Mouse (Mus musculus) embryonic stem cell, embryonic (primary cell): ENCODE results near the gene Lbp.

ENCODE experiments used
- CTCF ChIA-PET, 4 experiments: fragments of 300-600 bp in 2 of 4; fragments of 350-600 bp in 2 of 4; sonication (Branson Sonifier 250); formaldehyde crosslinking; loops; one replicate each; lab custom pipeline; 2022; ENCODE audit warnings: inconsistent platforms in 2 of 4; lab: Charles Lee
- POLR2A ChIA-PET, 4 experiments: fragments of 300-600 bp in 2 of 4; fragments of 350-600 bp in 2 of 4; sonication (Branson Sonifier 250); formaldehyde crosslinking; loops; one replicate each; lab custom pipeline; 2022; ENCODE audit warnings: antibody characterized with exemption in 4 of 4, inconsistent platforms in 1 of 4; lab: Charles Lee

Gene Lbp

DNA sequence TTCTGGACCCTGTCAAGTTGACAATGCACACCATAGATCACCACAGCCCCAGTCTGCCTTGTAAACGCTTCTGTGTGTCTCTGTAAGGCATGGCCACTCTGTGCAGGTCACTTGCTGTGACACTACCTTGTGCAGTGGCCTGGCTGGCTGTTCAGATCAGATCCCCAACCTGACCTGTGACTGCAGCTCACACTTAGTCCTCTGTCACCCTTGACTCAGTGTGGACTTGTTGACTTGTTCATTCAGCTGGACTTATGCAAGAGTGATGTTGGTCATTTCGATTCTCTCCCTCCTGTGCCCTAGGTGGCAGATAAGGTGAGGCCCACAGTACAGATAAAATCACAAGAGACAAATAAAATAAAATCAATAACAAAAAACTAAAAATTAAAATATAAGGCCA lies 35.0 kb downstream of the Lbp start:
- ChIA-PET POLR2A (interaction anchor here in 1 of 4 experiments (0.8 to 3.6 kb wide), 3 partner anchors 8 to 305 kb away, joined by 3 to 16 read pairs (median 4); no protein-coding TSS in a partner anchor), CTCF (interaction anchor here in 2 of 4 experiments (1.3 to 3.0 kb wide), 5 partner anchors 17 to 595 kb away, joined by 3 to 17 read pairs (median 8); no protein-coding TSS in a partner anchor)

DNA sequence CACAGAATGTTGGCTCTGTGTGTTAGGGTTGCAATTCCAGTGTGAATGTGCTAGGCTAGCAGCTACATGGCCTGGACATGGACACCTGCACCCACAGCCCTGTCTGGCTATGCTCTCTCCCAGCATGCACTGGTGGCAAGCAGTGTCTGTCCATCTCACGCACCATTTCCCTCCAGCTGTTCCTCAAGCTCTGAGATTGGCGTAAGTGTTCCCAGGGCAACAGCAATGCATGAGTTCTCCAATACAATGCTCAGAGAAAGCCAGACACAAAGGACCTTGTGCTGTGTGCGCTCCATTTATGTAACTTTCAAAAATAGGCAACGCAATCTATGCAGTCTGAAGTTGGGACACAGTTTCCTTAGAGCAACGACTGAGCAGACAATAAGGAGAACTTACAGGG lies 37.2 kb downstream of the Lbp start:
- POLR2A ChIA-PET, result interaction anchor here in 2 of 4 experiments (0.8 to 2.8 kb wide), 4 partner anchors 9 to 1058 kb away, joined by 3 to 10 read pairs (median 6); no protein-coding TSS in a partner anchor
- CTCF ChIA-PET, result interaction anchor here (0.5 to 1.6 kb wide), 8 partner anchors 25 to 885 kb away, joined by 3 to 15 read pairs (median 4); no protein-coding TSS in a partner anchor

DNA sequence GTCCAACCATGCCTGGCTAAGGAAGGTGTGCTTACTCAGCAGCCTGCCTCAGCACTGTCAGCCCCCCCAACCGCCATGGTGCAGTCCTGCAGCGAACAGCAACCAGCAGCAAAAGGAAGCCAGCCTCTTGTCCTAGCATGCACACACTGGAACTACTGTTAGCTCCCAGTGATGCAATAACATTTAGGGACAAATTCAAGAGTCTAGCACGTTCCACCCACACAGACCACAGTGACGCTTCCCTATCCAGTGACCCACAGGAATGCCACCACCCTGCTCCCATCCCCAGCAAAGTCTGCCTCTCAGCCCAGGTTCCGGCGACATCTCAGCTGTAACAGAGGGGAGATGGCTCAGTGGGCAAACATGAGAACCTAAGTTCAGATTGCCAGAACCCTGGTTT lies 40.2 kb downstream of the Lbp start:
- CTCF ChIA-PET, result interaction anchor here in 3 of 4 experiments (0.6 to 4.9 kb wide), 4 partner anchors 10 to 216 kb away, joined by 3 to 36 read pairs (median 6); no protein-coding TSS in a partner anchor
- POLR2A ChIA-PET, result interaction anchor here in 3 of 4 experiments (0.9 to 1.7 kb wide), 5 partner anchors 9 to 284 kb away, joined by 3 to 4 read pairs (median 3); no protein-coding TSS in a partner anchor

DNA sequence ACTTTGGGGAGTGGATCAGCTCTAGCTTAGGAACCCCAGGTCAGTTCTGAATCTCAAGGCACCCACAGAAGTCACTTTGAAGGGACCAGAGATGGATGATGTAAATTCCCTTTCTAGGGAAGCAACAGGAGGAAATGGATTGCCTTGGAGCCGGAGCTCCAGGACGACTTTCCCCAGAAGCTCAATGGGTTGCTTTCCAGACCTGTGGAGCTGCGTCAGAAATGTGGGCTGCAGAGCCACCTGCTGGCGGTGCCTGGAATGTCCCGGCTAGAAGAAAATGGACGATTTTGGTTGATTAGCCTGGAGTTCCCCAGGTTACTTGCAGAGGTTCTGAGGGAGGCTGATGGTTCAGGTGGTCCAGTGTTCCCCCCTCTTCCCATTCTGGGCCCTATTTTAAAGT lies 41.6 kb downstream of the Lbp start:
- POLR2A ChIA-PET, result interaction anchor here in 3 of 4 experiments (0.6 to 3.6 kb wide), 13 partner anchors 8 to 286 kb away, joined by 3 to 24 read pairs (median 3); partner anchors contain the start of gene Snhg11 (in 1 of the 3)
- CTCF ChIA-PET, result interaction anchor here (0.5 to 4.9 kb wide), 40 partner anchors 9 to 868 kb away, joined by 3 to 36 read pairs (median 4); partner anchors contain the start of genes Bpi (in 1 of the 4) and Snhg11 (in 1 of the 4)

DNA sequence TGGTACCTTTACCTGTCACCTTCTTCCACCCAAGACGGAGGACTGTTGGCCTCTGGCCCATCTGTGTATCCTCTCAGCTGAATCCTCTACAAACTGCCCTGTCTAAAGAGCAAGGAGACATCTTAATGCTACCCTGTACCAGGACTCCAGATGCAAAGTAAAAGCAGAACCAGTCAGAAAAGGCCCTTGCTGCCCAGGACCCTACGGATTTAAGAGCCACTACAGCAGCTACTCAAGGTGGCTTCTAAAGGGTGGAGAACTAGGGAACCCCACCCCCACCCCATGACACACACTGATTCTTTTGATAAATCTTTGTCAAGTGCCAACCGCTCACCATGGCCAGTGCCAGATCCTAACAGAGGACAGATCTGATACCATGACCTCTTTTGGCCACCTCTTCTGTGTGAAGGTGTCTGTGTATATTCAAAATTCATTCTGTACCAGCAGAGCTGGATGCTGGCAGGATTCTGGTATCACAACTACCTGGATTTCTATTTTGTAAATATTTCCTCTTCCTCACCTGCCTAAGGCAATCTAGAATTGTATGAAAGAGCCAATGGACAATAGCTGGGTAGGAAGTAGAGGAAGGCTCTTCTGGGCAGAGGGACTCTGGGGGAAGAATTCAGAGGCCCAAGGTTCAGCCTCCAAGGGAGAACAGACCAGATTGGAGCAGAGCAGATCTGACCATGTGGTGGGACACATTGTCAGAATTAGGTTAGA lies 46.7 kb downstream of the Lbp start:
- POLR2A ChIA-PET, result interaction anchor here (0.6 to 16.4 kb wide), 21 partner anchors 8 to 589 kb away, joined by 3 to 255 read pairs (median 4); partner anchors contain the start of genes Lbp (in 1 of the 4) and Snhg11 (in 1 of the 4)

DNA sequence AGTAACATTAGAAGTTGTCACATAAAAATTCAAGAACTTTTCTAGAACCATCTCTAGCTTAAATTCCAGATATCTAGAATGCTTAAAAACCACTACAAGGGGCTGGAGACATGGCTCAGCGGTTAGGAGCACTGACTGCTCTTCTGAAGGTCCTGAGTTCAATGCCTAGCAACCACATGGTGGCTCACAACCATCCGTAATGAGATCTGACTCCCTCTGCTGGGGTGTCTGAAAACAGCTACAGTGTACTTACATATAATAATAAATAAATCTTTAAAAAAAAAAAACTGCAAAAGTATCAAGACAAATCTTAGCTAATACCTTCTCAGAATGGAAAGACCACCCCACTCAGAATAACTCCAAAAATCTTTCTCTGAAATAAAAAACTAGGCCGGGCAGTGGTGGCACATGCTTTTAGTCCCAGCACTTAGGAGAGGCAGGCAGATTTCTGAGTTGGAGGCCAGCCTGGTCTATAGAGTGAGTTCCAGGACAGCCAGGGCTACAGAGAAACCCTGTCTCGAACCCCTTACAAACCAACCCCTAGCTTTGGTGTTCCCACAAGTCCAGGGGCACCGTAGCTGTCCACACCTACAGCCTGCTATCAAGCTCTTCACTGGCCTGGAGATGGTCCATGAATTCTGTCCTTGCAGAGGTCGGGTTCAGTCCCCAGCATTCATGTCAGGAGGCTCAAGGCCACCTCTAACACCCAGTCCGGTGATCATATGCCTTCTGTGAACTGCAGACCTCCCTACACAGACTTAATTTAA lies 48.2 kb downstream of the Lbp start:
- POLR2A ChIA-PET, result interaction anchor here (0.6 to 16.4 kb wide), 26 partner anchors 7 to 1320 kb away, joined by 3 to 255 read pairs (median 5); partner anchors contain the start of genes Snhg11 (in 3 of the 4), Ralgapb (in 1 of the 4) and Rprd1b (in 1 of the 4)
- CTCF ChIA-PET, result interaction anchor here in 2 of 4 experiments (0.6 to 2.4 kb wide), 6 partner anchors 14 to 477 kb away, joined by 3 to 7 read pairs (median 3); partner anchors contain the start of gene Snhg11 (in 2 of the 2)

More for the DNA sequence above, 46.7 kb downstream of the Lbp start:
- CTCF ChIA-PET, result interaction anchor here in 3 of 4 experiments (0.6 to 2.4 kb wide), 4 partner anchors 16 to 36 kb away, joined by 3 to 7 read pairs (median 4); partner anchors contain the start of gene Snhg11 (in 1 of the 3)

DNA sequence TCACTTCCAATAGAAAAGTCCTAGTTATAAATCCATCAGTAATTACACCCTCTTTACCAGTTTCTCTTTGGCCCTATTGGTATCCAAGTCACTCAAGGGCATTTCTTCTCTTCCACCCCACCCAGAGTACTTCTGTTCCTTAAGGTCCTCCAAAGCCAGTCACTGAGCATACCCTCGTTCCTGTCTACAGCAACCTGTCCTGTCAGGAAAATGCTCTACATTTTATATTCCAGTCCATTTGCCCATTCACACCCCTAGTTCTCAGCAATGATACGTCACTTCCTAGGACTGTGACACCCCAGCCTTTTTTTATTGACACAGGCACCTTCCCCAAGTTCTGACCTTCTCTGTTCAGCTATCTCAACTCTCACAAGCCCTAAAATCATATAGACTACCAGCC lies 48.9 kb downstream of the Lbp start:
- ChIA-PET CTCF (interaction anchor here in 2 of 4 experiments (2.0 to 2.4 kb wide), 2 partner anchors 38 to 39 kb away, joined by 6 to 7 read pairs; no protein-coding TSS in a partner anchor), POLR2A (interaction anchor here in 3 of 4 experiments (0.6 to 16.4 kb wide), 16 partner anchors 6 to 1321 kb away, joined by 3 to 255 read pairs (median 5); partner anchors contain the start of genes Snhg11 (in 3 of the 3) and Rprd1b (in 1 of the 3))

DNA sequence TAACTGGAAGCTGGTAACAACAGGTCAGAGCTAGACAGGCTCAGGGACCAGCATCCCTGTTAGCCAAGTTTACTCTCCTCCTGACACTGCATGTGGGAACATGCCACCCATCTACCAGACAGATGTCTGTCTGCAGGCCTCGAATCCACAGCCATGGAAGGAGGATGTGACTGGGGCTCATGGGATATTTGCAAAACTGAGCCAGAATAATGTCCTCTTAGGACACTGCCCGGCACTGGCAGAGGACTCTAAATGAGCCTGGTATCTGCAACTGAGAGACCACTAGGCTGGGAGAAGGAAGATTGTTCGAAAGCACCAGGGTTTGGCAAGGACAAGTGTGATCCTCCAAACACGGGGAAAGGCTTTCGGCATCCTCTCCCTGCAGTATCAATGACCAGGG lies 49.8 kb downstream of the Lbp start:
- ChIA-PET CTCF (interaction anchor here in 2 of 4 experiments (0.7 to 3.0 kb wide), 4 partner anchors 8 to 40 kb away, joined by 3 to 11 read pairs (median 8); no protein-coding TSS in a partner anchor), POLR2A (interaction anchor here (0.6 to 16.4 kb wide), 20 partner anchors 8 to 963 kb away, joined by 3 to 255 read pairs (median 4); partner anchors contain the start of genes Snhg11 (in 3 of the 4) and Rprd1b (in 1 of the 4))

DNA sequence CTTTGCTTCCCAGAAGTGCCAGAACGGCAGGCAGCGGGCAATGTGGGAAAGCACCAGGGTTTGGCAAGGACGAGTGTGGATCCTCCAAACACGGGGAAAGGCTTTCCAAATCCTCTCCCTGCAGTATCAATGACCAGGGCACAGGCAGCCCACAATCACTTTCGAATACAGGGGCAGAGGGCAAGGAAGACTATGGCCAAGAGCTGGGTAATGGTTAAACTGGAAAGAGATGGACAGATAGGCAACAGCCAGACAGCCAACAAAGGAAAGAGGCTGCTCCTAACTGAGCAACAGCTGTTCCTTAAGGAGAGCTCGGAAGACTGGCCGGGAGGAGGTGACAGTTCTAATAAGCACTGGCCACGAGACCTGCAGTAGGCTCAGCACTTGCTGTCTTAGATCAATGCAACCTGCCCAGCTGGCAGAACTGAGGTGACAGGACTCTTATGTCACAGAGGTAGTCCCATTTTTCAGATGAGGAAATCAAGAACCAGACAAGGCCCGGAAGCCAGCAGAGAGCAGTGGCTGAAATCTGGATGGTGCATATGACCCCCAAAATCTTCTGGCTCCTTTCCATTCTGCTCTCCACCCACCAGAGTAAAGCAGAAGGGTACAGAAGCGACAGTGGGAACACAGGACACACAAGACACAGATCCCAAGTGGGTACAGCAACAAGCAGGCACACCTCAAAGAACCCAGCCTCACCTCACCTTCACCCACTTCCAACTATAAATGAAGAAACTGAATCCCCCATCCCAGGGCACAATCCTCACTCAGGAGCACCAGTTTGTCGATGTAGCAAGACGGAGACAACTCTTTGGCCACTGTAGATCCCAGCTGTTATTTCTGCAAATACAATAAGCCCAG lies 53.7 kb downstream of the Lbp start:
- ChIA-PET POLR2A (interaction anchor here (0.6 to 16.4 kb wide), 24 partner anchors 8 to 197 kb away, joined by 3 to 255 read pairs (median 4); partner anchors contain the start of genes Snhg11 (in 2 of the 4) and Ralgapb (in 1 of the 4)), CTCF (interaction anchor here in 2 of 4 experiments (0.6 to 1.6 kb wide), 6 partner anchors 13 to 44 kb away, joined by 3 to 5 read pairs (median 4); partner anchors contain the start of gene Snhg11 (in 2 of the 2))

DNA sequence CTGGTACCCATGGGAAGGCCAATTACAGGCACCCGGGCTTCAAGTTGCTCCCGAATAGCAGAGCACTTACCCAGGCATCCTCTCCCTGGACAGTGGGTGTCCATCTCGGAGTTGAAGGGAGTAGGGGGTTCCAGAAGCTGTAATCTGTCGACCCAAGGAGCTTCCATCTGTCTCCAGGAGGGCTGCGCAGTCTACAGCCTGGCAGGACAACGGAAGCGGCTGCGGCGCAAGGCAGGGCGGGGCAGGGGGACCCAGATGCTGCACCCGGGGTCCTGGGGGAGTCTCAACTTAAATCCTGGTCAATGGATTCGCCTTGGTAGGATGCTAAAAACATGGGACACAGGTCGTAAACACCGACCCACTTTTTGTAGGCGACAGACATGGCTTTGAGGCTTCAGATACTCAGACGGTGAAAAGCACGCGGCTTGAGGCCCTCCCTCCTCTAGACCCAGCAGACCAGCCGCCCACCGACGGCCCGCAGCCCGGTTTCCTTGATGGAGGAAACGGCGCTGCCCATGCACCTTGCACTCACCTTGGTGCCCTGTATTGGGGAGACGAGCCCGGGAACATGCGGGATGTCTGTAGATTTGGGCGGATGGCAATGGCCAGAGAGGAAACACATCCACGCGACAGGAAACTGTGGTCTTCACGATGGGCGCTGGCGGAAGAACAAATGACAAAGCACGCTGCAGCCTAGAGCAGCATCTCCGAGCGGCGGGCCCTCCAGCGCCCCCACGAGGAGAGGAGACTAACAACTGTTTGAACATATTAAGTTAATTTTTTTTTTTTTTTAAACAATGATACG lies 54.8 kb downstream of the Lbp start:
- POLR2A ChIA-PET, result interaction anchor here (0.6 to 16.4 kb wide), 28 partner anchors 8 to 283 kb away, joined by 3 to 255 read pairs (median 3); partner anchors contain the start of genes Snhg11 (in 2 of the 4) and Ralgapb (in 1 of the 4)
- CTCF ChIA-PET, result interaction anchor here in 3 of 4 experiments (0.5 to 1.2 kb wide), 13 partner anchors 9 to 399 kb away, joined by 3 to 7 read pairs (median 3); partner anchors contain the start of genes Snhg11 (in 2 of the 3) and Ralgapb (in 1 of the 3)

DNA sequence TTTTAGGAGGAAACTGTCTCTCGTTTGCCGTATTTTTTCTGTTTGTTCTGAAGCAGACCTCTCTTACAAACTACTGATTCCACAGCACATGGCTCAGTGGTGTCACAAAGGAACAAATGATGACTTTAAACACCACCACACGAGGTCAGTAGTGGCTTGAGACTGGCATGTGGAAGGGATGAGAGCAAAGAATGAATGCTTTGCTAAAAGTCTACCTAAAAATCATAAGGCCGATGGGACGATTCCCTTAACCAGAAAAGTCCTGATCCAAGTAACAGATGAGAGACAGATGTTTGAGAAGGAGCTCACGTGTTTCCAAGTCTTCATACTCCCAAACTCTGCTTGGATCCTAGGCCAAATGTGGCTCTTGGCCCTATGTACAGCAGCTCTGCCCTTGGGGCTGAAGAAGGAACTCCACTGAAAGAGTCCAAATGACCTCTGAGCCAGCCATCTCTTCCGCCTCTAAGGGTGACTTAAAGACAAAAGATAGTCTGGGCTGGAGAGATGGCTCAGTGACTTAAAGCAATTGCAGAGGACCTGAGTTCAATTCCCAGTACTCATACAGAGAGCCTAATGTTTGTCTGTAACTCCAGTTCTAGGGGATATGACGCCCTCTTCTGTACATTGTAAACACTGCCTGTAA lies 55.5 kb downstream of the Lbp start:
- ChIA-PET CTCF (interaction anchor here (0.5 to 1.2 kb wide), 12 partner anchors 8 to 400 kb away, joined by 3 to 7 read pairs (median 4); partner anchors contain the start of genes Snhg11 (in 2 of the 4) and Ralgapb (in 1 of the 4)), POLR2A (interaction anchor here in 3 of 4 experiments (0.6 to 16.4 kb wide), 11 partner anchors 10 to 282 kb away, joined by 3 to 255 read pairs (median 3); partner anchors contain the start of genes Snhg11 (in 2 of the 3) and Ralgapb (in 1 of the 3))

DNA sequence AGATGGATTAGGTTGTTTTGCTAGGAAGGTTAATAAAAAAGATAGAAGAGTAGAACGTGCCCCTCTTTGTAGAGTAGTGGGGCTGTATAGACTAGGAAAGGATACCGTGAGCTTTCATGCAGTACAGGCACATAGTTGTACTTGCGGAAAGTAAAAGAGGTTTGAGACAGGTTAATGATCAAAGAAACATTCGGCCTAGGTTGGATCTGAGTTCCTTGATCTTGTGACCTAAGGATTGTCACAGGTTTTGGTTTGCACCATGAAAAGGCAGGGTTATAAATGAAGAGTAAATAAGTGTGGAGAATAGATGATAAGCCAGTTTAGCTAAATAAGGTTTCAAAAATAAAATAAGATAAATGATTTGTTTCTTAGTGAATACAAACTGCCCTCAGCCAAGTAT lies 57.9 kb downstream of the Lbp start:
- CTCF ChIA-PET, result no interaction called here
- POLR2A ChIA-PET, result interaction anchor here in 1 of 4 experiments (16.4 kb wide), 1 partner anchor 8 kb away, joined by 255 read pairs; the partner anchor contains the start of gene Snhg11

DNA sequence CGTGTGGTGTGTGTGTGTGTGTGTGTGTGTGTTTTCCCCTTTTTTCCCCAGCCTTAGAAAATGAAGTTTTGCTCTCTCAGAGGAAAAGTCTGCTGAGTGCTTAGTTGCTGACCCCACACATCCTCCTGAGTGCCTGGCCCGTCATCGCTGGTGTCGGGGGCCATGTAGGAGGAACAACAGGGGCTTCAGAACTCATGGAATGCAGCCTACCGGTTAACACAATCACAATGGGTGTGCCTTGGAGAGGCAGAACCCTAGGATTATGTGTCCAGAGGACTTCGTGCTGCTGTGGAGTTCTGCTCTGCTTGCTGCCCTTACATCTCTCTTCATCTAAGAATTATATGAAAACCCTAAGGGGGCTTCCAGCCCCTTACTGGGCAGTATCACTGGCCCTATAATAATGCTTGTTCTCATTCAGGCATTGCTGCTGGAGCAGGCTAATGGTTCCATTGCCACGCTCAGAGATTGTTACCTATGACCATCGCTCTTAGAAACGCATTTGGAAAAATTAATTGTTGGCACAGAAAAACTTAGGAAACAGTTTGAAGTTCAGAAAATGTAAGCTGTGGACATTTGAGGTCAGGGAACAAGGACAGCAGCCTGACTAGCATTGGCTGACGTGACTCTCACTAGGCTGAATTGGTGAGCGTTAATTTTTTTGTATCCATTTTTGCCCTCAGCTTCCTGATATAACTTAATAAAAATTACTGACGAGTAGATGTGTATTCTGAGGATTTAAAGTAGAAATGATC lies 59.0 kb downstream of the Lbp start:
- ChIA-PET POLR2A (interaction anchor here in 2 of 4 experiments (1.2 to 13.1 kb wide), 3 partner anchors 8 to 12 kb away, joined by 3 to 255 read pairs (median 3); no protein-coding TSS in a partner anchor), CTCF (no interaction called here)

DNA sequence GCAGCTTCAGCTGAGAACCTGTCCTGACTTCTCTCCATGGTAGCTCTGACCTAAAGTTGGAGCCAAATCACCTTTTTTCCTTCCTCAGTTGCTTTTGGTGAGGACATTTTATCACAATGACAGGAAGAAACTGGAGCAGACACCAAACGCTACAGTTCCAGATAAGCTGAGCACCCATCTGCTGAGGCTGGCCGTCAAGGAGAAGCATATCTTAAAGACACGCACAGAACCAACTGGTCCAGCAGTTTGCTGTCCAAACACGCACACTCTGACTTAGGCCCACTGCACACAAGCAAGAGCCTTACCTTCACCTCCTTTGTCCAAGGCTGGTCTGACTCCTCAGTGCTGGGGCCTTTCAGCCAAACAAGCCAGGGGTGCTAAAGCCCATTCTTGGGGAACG lies 61.4 kb downstream of the Lbp start:
- POLR2A ChIA-PET, result interaction anchor here in 2 of 4 experiments (0.8 to 13.1 kb wide), 3 partner anchors 8 to 14 kb away, joined by 3 to 255 read pairs (median 13); partner anchors contain the start of gene Snhg11 (in 1 of the 2)
- CTCF ChIA-PET, result interaction anchor here in 1 of 4 experiments (1.2 kb wide), 1 partner anchor 8 kb away, joined by 4 read pairs; the partner anchor contains the start of gene Snhg11
